Mouse (Mus musculus): ENCODE results near the gene Cyct. TPM values are rescaled to one million over a fixed set of nuclear protein-coding genes. Genes with fewer than 3 reads are reported as not detected.

Cyct gene
- not detected in 2 replicates for polyA plus RNA-seq (2015; fragmentation: Nextera tagmentation; extraction: Ambion mirVana)

DNA sequence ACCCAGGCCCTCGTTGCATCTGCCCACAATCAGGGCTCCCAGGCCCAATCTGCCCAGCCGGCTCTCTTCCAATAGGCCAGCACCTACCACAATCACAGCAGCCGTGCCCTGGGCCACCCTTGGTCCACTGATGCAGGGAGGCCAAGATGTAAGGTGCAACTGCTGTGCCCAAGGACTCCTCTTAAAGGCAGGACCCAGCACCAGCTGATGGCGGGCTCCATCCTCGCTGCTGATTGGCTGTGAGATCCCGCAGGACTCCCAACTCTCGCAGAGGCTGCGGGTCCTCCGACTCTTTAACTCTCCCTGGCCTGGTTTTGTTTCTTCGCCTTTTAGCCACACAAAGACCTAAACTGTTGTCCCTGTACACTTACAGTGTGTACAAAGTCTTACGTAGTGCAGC, at the start of gene Cyct:
TSS of gene Cyct (minus strand) at position 225 of the 400 bp plus-strand sequence.
- Histone ChIP-seq H3K4me2 (ENCODE audit: low read length) (no peak within 1 kb of the TSS), H3K27me3 (replicated peaks; ENCODE audit: control insufficient read depth, insufficient read depth, low read length) (no peaks in the 10 kb centered on the region), H3K9ac (ENCODE audit: low read depth, low read length) (no peak within 1 kb of the TSS), H3K9me3 (ENCODE audit: control insufficient read depth, low read length) (no peaks in the 10 kb centered on the region), H3K4me1 (ENCODE audit: control insufficient read depth, insufficient read depth, low read depth, low read length) (no peaks in the 10 kb centered on the region), H3K4me3 (ENCODE audit: low read length) (no peak within 1 kb of the TSS), H3K36me3 (ENCODE audit: control insufficient read depth, insufficient read depth, low read length) (no peaks in the 10 kb centered on the region), H3K27ac (ENCODE audit: low read depth, low read length) (no peak within 1 kb of the TSS)
- ATAC-seq: no peak
- WGBS: 88% methylated on average over 11 of the region's 11 CpGs

DNA sequence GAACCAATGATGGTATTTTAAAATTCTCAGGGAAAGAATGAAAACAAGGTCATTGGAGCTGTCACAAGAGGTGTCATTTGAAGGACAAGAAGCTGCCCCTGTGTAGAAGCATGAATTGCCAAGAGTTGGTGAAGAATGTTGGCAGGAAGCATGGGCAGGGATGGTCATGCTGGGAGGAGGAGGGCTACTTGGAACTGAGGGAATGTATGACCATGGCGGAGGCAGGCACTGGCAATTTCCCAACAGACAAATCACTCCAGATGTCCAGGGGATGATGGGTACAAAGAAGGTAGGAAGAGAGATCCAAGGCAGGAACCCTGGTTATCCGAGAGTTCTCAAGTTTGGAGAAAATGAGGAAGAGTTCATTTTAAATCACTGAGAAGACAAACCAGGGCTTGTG, 49.7 kb upstream of the Cyct start:
- Histone ChIP-seq H3K4me3 (ENCODE audit: low read length) (no peak overlapping the region), H3K9me3 (ENCODE audit: control insufficient read depth, low read length) (no peaks in the 10 kb centered on the region), H3K4me1 (ENCODE audit: control insufficient read depth, insufficient read depth, low read depth, low read length) (peaks cover 10% of the 10 kb centered on the region; the same call in 1 of the 2 replicates), H3K36me3 (ENCODE audit: control insufficient read depth, insufficient read depth, low read length) (no peaks in the 10 kb centered on the region), H3K27ac (ENCODE audit: low read depth, low read length) (no peak overlapping the region), H3K27me3 (replicated peaks; ENCODE audit: control insufficient read depth, insufficient read depth, low read length) (no peaks in the 10 kb centered on the region), H3K9ac (ENCODE audit: low read depth, low read length) (no peak overlapping the region), H3K4me2 (ENCODE audit: low read length) (no peak overlapping the region)
- WGBS: 67% methylated on average over 2 of the region's 2 CpGs
- ATAC-seq: no peak

DNA sequence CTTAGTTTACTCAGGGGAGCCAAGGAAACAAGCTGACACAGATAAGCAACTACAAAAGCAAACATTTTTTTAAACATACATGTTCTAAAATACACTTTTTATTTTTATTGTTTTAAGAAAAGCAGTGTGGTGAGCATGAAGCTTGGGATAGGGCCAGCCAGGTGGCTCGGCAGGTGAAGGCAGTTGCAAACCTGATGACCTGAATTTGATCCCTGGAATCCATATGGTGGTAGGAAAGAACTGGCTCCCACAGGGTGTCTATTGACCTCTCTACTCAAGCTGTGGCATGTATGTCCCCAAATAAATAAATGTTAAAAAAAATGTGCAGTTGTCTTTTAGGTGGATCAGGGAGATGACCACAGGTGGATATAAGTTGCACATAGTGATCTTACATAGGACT, 49.3 kb upstream of the Cyct start:
- Histone ChIP-seq H3K4me1 (ENCODE audit: control insufficient read depth, insufficient read depth, low read depth, low read length) (peaks cover 10% of the 10 kb centered on the region; the same call in 1 of the 2 replicates), H3K9ac (ENCODE audit: low read depth, low read length) (no peak overlapping the region), H3K4me2 (ENCODE audit: low read length) (no peak overlapping the region), H3K27me3 (replicated peaks; ENCODE audit: control insufficient read depth, insufficient read depth, low read length) (no peaks in the 10 kb centered on the region), H3K27ac (ENCODE audit: low read depth, low read length) (no peak overlapping the region), H3K36me3 (ENCODE audit: control insufficient read depth, insufficient read depth, low read length) (no peaks in the 10 kb centered on the region), H3K4me3 (ENCODE audit: low read length) (no peak overlapping the region), H3K9me3 (ENCODE audit: control insufficient read depth, low read length) (no peaks in the 10 kb centered on the region)
- 88% methylated on average over 1 of the region's 1 CpGs for WGBS
- no peak for ATAC-seq

DNA sequence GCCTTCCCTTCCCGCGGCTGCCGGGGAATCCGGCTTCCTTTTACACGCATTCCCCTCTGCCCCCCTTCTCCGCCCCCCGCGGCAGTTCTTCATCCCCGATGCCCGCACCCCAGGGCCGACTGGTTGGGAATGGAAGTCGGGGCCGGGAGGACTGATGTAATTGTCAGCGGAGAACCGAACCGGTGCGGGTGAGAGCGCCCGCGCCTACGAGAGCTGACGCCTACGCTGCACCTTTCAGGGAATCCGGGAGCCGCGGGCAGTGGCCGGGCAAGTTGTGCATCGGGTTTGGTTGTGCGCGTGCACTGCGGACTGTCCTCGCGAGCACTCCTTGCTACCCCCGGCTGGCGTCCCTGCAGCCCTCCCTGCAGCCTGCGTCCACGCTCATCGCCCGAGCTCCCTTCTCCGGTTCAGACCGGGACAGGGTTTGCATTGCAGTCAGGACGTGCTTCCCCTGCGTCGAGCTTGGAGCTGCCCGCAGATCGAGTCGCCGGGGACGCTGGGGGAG, 46.7 kb upstream of the Cyct start:
- H3K36me3 ChIP-seq (ENCODE audit: control insufficient read depth, insufficient read depth, low read length): no peaks in the 10 kb centered on the region
- H3K4me2 ChIP-seq (ENCODE audit: low read length): peak overlapping the region; percentile 82
- peak overlapping the region; percentile 97 for H3K9ac ChIP-seq (ENCODE audit: low read depth, low read length)
- no peaks in the 10 kb centered on the region for H3K27me3 ChIP-seq (replicated peaks; ENCODE audit: control insufficient read depth, insufficient read depth, low read length)
- ATAC-seq: peak; percentile 69
- H3K9me3 ChIP-seq (ENCODE audit: control insufficient read depth, low read length): no peaks in the 10 kb centered on the region
- peak overlapping the region; percentile 96 for H3K4me3 ChIP-seq (ENCODE audit: low read length)
- 0% methylated on average over 40 of the region's 49 CpGs for WGBS
- H3K4me1 ChIP-seq (ENCODE audit: control insufficient read depth, insufficient read depth, low read depth, low read length): peaks cover 10% of the 10 kb centered on the region; the same call in 1 of the 2 replicates
- H3K27ac ChIP-seq (ENCODE audit: low read depth, low read length): peak overlapping the region; percentile 95

DNA sequence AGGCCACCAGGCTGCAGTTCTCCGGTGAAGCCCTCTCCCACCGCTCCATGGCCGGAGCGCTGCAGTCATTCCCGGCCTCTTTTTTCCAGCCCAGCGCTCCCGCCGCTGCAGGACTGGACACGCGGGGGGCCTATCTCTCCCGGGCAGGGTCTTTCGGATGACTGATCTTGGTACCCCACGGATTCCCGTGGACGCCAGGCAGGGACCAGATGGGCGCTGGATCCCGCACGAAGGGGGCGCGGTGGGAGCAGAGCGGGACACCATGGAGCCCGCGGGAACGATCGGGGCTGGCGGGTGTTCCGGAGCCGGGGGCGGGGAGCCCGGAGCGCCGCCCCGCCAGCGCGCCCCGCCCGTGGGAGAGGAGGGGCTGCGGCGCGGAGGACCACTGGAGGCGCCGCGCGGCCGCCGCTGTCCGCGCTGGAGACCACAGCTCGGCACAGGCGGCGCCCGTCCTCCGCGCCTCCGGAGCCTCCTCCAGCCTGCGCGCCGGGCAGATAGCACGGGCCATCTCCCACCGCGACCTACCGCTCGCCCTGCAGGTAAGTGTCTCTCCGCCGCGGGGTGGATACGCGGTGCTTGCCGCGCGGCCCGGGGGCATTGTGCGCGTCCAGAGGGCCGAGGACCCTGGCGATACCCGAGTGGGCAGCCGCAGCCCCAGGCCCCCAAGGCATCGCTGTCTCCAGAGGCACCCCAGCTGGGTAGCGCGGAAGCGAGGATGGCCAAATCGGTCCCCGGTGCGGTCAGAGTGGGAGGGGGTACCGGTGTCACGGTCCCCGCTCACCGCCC, 46.1 kb upstream of the Cyct start, which contains the start of gene Osbpl6:
TSS of gene Osbpl6 (plus strand) at position 358 of the 786 bp plus-strand sequence.
- ATAC-seq: peak; percentile 96
- H3K4me3 ChIP-seq (ENCODE audit: low read length): peak within 1 kb of the TSS; percentile 96
- under 1% methylated on average over 51 of the region's 89 CpGs for WGBS
- H3K27me3 ChIP-seq (replicated peaks; ENCODE audit: control insufficient read depth, insufficient read depth, low read length): no peaks in the 10 kb centered on the region
- H3K4me1 ChIP-seq (ENCODE audit: control insufficient read depth, insufficient read depth, low read depth, low read length): peaks cover 10% of the 10 kb centered on the region; the same call in 1 of the 2 replicates
- H3K4me2 ChIP-seq (ENCODE audit: low read length): peak within 1 kb of the TSS; percentile 82
- H3K9ac ChIP-seq (ENCODE audit: low read depth, low read length): peak within 1 kb of the TSS; percentile 97
- no peaks in the 10 kb centered on the region for H3K9me3 ChIP-seq (ENCODE audit: control insufficient read depth, low read length)
- H3K36me3 ChIP-seq (ENCODE audit: control insufficient read depth, insufficient read depth, low read length): no peaks in the 10 kb centered on the region
- H3K27ac ChIP-seq (ENCODE audit: low read depth, low read length): peak within 1 kb of the TSS; percentile 95

DNA sequence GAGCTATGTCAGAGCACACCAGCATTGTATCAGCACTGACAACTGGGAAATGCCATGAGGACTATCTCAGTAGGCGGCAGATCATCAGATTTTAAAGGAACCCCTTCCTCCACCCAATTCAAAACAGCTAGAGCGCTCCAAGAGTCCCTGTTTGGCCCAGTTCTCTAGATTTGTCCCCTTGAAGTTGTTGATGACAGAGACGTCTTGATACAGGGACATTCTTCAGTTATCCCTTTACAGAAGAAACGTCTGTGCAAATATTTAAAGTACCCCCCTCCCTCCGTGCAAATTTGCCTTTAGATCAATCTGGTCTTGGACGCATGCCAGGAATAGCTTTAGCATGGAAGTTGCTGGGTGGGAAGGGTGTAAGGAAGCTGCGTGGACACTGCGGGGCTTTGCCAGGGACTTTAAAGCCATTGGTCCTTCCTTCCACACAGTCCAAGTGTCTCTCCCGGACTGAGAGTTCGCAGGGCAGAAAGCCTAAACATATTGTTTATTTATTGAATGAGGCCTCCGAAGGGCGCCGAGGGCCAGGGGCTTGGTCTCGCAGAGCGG, 45.4 kb upstream of the Cyct start:
- Histone ChIP-seq H3K4me3 (ENCODE audit: low read length) (peak overlapping the region; percentile 96), H3K9me3 (ENCODE audit: control insufficient read depth, low read length) (no peaks in the 10 kb centered on the region), H3K9ac (ENCODE audit: low read depth, low read length) (peak overlapping the region; percentile 97), H3K27ac (ENCODE audit: low read depth, low read length) (peak overlapping the region; percentile 95), H3K27me3 (replicated peaks; ENCODE audit: control insufficient read depth, insufficient read depth, low read length) (no peaks in the 10 kb centered on the region), H3K36me3 (ENCODE audit: control insufficient read depth, insufficient read depth, low read length) (no peaks in the 10 kb centered on the region), H3K4me1 (ENCODE audit: control insufficient read depth, insufficient read depth, low read depth, low read length) (peaks cover 10% of the 10 kb centered on the region; the same call in 1 of the 2 replicates), H3K4me2 (ENCODE audit: low read length) (peak overlapping the region; percentile 82)
- 2% methylated on average over 15 of the region's 15 CpGs for WGBS
- peak; percentile 63 for ATAC-seq

DNA sequence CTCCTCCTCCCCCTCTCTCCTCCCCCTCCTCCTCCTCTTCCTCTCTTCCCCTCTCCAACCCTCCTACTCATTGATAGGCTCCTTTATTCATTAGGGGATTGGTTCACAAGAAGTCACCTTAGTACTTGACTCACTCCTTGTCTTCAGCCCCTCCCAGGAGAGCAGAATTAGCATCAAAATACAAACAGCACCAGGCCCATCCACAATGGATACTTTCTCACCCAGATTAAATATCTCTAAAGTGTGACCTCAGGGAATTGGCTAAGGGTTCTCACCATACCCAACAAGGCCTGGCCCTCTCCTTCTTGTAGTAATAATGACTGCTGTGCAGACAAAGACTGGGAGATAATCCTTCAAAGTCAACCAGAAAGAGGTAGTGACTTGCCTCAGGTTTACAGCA, 39.9 kb upstream of the Cyct start:
- no peak overlapping the region for H3K4me2 ChIP-seq (ENCODE audit: low read length)
- H3K9ac ChIP-seq (ENCODE audit: low read depth, low read length): no peak overlapping the region
- H3K27ac ChIP-seq (ENCODE audit: low read depth, low read length): no peak overlapping the region
- no peaks in the 10 kb centered on the region for H3K9me3 ChIP-seq (ENCODE audit: control insufficient read depth, low read length)
- no peaks in the 10 kb centered on the region for H3K36me3 ChIP-seq (ENCODE audit: control insufficient read depth, insufficient read depth, low read length)
- no peaks in the 10 kb centered on the region for H3K27me3 ChIP-seq (replicated peaks; ENCODE audit: control insufficient read depth, insufficient read depth, low read length)
- no peak overlapping the region for H3K4me3 ChIP-seq (ENCODE audit: low read length)
- H3K4me1 ChIP-seq (ENCODE audit: control insufficient read depth, insufficient read depth, low read depth, low read length): peaks cover under 1% of the 10 kb centered on the region; the same call in 1 of the 2 replicates
- ATAC-seq: no peak

DNA sequence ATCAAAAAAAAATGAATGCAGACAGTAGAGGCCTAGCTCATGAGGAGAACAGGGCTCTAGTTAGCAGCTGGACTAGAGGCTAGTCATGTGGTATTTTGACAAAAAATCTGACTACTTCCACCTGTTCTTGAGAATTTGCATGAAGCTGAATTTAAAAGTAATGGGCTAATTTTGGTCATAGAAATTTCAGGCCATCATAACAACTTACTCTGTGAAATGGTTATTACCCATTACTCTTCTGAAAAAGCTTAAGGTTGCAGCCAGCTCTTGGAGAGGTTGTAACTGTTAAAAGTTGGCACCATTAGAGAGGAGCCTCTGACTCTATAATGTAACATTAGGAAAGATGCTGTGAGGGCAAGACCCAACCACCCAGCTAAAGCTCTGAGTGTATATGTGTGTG, 26.3 kb upstream of the Cyct start:
- H3K4me2 ChIP-seq (ENCODE audit: low read length): no peak overlapping the region
- H3K4me1 ChIP-seq (ENCODE audit: control insufficient read depth, insufficient read depth, low read depth, low read length): no peaks in the 10 kb centered on the region
- no peaks in the 10 kb centered on the region for H3K27me3 ChIP-seq (replicated peaks; ENCODE audit: control insufficient read depth, insufficient read depth, low read length)
- H3K36me3 ChIP-seq (ENCODE audit: control insufficient read depth, insufficient read depth, low read length): 0 out of 2 replicates have a peak, but pooled peaks cover under 1% of the 10 kb centered on the region
- no peaks in the 10 kb centered on the region for H3K9me3 ChIP-seq (ENCODE audit: control insufficient read depth, low read length)
- no peak overlapping the region for H3K4me3 ChIP-seq (ENCODE audit: low read length)
- H3K27ac ChIP-seq (ENCODE audit: low read depth, low read length): no peak overlapping the region
- H3K9ac ChIP-seq (ENCODE audit: low read depth, low read length): no peak overlapping the region
- no peak for ATAC-seq

DNA sequence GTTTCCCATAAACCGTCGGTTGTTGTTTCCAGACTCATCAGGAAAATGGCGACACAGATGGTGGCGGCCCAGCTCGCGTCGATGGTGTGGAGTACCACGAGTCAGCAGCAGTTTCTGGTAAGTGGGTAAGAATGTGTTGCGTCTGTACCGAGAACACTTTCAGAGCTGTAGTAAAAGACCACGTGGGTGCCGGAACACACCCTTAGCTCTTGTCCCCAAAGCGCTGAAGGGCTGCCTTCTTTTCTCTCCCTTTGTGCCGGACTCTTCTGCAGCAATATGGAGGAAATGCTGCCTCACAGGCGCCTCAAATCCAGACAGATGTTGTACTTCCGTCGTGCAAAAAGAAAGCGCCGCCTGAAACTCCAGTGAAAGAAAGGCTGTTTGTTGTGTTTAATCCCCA, 18.4 kb upstream of the Cyct start:
- no peaks in the 10 kb centered on the region for H3K4me1 ChIP-seq (ENCODE audit: control insufficient read depth, insufficient read depth, low read depth, low read length)
- H3K27ac ChIP-seq (ENCODE audit: low read depth, low read length): no peak overlapping the region
- no peak overlapping the region for H3K9ac ChIP-seq (ENCODE audit: low read depth, low read length)
- peaks cover 38% of the 10 kb centered on the region for H3K36me3 ChIP-seq (ENCODE audit: control insufficient read depth, insufficient read depth, low read length)
- no peak overlapping the region for H3K4me3 ChIP-seq (ENCODE audit: low read length)
- no peak for ATAC-seq
- H3K9me3 ChIP-seq (ENCODE audit: control insufficient read depth, low read length): no peaks in the 10 kb centered on the region
- no peaks in the 10 kb centered on the region for H3K27me3 ChIP-seq (replicated peaks; ENCODE audit: control insufficient read depth, insufficient read depth, low read length)
- H3K4me2 ChIP-seq (ENCODE audit: low read length): no peak overlapping the region
- WGBS: 95% methylated on average over 19 of the region's 19 CpGs

Data from hindbrain, embryonic 16.5 days (tissue).